Mouse (Mus musculus): ENCODE measurements around the gene Piwil4. TPM values are rescaled to one million over a fixed set of nuclear protein-coding genes. Genes with fewer than 3 reads are reported as not detected.

Piwil4 gene
- total RNA-seq (2021): under 1 TPM in 1 of 2 experiments, not detected in 1; 0.14 TPM
- long read RNA-seq, experiment 1: 0 reads
- long read RNA-seq, experiment 2: 0 reads

DNA sequence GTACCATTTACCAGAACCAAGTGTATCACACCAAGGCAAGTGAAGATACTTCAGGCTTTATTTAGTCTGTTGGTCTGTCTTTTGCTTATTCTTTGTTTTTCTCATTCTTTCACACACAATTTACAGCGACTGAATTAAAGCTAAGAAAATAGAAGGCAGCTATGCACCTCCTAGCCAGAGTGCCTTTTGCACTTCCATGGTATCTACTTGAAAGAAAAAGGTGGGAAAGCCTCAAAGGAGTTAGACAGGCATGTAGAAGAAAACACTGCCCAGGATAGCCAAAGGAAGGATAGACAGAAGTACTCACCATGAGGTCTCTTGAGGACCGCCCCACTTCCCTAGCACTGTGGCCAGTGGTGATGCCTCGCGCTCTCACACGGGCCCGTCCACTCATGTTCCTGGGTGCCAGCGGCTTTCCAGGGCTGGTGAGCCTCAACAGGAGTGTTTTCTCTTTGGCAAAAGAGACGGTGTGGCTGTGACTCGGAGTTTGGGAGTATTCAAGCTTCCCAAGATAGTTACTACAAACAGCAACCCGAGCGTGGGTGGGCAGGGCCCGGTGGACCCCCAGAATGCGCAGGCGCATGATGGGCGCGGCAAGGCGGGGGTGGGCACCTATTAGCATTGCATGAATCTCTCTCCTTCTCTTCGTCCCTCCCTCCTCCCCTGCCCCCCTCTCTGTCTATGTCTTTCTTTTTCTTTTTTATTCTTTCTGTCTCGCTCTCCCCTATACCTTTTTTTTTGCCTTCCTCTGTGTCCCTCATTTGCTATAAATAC is at the start of gene Piwil4:
Gene Piwil4, minus strand, starts transcription at position 583 of the 774 bp plus-strand sequence.
- DNase-seq (ENCODE audit: low spot score in 2 of 2): no peak

GRCm38 (mm10) chr9:14787356-14787755 is 46.8 kb upstream of the Piwil4 start:
- no peak for DNase-seq (ENCODE audit: low spot score in 2 of 2)

DNA sequence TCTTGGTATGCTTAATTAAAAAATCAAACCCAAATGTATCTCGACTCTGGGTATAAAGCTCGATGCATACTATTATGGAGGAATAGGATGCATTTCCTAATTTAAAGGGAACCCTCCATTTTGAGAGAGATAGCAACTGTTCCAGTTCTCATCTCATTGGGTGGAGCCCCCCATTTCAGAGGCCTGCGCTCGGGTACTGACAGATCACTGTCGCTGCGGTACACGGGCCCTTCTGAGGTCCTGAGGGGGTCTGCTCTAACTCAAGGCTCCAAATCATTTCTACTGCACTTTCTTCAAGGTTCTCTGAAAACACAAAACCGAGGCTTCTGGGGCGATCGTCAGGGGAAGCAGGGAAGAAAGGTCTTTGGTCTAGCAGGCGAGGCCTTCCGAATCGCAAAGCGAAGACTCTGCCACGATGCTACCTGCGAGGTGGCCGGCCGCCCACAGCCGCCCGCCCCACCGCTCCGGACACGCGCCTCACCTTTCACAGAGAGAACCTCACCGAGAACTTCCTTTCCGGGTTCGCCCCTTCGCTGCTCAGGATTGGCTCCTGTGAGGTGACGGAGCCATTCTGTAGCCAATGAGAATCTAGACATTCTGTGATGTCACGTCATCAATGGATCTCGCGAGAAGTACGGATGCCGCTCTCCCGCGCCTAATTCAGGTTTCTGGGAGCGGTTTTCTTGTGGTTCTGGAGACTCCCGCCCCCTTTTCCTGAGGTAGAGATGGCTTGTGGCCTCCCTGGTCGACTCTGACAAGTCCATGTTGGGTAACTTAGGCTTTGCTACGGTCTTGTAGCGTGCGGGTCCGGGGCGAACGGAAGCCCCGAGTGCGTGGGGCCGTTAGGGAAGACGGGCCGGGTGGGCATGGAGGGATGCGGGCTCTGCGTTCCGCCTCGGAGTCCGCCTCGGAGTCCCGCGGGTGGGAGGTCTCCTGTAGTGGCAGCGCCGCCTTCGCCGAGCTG is 43.8 kb upstream of the Piwil4 start, which contains the start of the genes Mre11a and Ankrd49:
Gene Mre11a, plus strand, starts transcription at position 616 of the 964 bp plus-strand sequence.
Gene Ankrd49, minus strand, starts transcription at position 818 of the 964 bp plus-strand sequence.
- DNase-seq (ENCODE audit: low spot score in 2 of 2): peak; percentile 94 to 96

DNA sequence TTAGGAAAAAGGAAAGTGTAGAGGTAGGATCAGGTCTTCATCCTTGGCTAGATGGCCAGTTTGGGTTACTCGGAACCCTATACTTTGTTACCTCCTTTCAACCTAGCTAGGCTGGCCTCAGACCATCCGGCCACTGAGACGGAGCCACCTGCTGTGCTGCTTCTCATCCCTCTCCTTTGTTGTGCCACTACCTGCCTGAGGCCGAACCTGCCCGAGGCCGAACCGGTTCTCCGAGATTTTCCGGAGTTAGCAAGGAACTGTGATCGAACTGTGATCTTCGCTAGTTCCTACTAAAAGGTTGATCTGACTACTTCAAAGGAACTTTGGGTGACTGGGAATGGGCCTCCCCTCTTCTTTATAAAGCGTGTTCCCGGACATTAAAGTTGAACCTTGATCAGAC is 37.8 kb upstream of the Piwil4 start:
- no peak for DNase-seq (ENCODE audit: low spot score in 2 of 2)

GRCm38 (mm10) chr9:14773813-14774212 is 33.3 kb upstream of the Piwil4 start:
- no peak for DNase-seq (ENCODE audit: low spot score in 2 of 2)

GRCm38 (mm10) chr9:14772074-14772473 is 31.5 kb upstream of the Piwil4 start:
- DNase-seq (ENCODE audit: low spot score in 2 of 2): no peak

DNA sequence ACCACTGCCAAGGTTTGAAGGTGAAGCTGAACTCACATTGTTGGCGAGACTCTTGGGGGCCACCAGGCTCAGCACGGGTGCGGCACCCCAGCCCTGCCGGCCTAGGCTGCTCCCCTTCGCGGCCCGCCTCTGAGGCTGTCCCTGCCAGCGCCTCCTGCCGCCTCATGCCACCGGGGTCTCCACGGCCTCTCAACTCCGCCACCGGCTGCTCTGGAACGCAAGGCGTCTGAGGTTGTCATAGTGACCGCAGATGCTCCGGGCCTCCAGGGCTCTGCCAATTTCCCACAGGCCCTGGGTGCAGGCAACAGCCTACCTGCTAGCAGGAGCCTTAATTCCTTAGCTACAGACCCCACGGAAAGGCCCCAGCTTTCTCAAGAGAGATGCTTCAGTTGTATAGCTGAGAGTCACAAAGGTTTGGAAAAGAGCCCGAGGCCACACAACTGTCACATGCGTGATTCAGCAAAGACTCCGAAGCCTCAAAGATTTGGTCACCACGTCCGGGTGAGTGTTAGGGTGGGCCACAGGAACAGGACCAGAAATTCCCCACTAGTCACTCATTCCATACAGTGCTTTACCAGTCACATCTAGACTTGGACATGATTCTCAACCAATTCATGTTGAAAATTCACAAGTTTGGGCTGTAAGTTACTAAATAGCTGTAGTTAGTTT is 30.4 kb upstream of the Piwil4 start, which contains the start of gene 1700012B09Rik:
Gene 1700012B09Rik, minus strand, starts transcription at position 228 of the 669 bp plus-strand sequence.
- DNase-seq (ENCODE audit: low spot score in 2 of 2): no peak

GRCm38 (mm10) chr9:14769811-14770210 is 29.3 kb upstream of the Piwil4 start:
- DNase-seq (ENCODE audit: low spot score in 2 of 2): no peak

- peak; percentile 41 to 63 for DNase-seq (ENCODE audit: low spot score in 2 of 2)
Measured at GRCm38 (mm10) chr9:14764765-14765164, 24.2 kb upstream of the Piwil4 start.

- DNase-seq (ENCODE audit: low spot score in 2 of 2): no peak
Measured at GRCm38 (mm10) chr9:14759261-14759660, 18.7 kb upstream of the Piwil4 start.

DNA sequence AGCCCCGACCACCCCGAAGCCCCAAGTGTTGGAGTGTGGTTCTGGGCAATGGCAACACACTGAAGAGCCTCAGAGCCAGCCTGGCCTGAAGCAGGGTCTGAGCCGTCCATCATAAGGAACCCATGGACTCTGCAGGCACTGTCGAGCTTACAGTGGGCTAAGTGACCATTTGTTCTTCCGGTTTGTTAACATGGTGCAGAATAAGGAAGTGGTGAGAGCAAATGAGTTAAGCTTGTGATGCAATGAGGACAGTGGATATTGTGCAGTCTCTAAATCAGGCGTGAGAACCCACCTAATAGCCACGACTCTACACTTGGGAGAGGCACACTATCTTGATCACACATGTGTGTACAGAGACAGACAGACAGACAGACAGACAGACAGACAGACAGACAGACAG is 18.1 kb upstream of the Piwil4 start:
- no peak for DNase-seq (ENCODE audit: low spot score in 2 of 2)

- DNase-seq (ENCODE audit: low spot score in 2 of 2): no peak
Measured at GRCm38 (mm10) chr9:14754469-14754868, 13.9 kb upstream of the Piwil4 start.

GRCm38 (mm10) chr9:14753947-14754346 is 13.4 kb upstream of the Piwil4 start:
- no peak for DNase-seq (ENCODE audit: low spot score in 2 of 2)

- DNase-seq (ENCODE audit: low spot score in 2 of 2): no peak
Measured at GRCm38 (mm10) chr9:14752001-14752522, 11.5 kb upstream of the Piwil4 start, which contains the start of gene Fut4. Fut4 (minus strand) TSS chr9:14752393.

DNA sequence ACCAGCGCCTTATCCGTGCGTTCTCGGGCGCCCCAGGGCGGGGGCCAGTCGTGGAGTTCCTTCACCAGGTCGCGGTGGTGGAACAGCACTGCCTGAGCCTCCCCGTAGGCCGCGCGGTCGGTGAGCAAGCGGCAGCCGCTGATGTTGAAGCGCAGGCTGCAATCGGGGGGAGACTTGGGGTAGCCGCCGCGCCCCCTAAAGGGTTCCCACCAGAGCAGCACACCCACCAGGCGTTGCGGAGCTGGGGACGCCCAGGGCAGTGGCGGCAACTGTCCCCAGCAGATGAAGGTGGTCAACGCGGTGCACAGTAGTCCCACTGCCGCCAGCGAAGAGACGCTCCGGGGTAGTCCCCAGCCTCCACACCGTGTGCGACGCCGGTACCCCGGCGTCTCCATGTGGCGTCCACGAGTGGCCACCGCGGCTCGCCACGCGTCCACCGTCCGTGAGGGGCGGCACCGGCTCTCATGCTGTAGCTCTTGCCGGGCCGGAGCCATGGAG is 11.0 kb upstream of the Piwil4 start:
- DNase-seq (ENCODE audit: low spot score in 2 of 2): no peak

DNA sequence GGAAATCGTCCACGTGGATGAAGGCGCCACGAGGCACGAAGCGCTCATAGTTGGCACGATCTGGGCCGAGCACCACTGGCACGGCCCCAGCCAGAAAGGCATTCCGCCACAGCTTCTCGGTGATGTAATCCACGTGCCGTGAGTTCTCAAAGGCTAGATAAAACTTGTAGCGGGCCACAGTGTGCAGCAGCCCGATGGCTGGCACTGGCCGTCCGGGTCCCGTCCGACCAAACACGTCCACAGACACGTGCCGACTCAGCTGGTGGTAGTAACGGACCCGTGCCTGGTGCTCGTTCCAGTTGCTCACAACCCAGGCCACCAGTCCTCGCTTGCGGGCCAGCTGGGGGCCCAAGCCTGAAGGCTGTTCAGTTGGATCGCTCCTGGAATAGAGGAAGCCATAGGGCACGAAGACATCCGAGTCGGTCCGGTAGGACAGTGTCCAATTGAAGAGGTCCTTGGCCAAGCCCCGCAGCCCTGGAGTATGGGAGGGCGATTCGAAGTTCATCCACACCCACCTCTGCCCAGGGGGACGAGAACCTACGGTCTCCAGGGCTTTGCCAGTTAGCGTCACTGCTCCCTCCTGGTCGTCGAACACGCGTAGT is 10.5 kb upstream of the Piwil4 start:
- DNase-seq (ENCODE audit: low spot score in 2 of 2): no peak

DNA sequence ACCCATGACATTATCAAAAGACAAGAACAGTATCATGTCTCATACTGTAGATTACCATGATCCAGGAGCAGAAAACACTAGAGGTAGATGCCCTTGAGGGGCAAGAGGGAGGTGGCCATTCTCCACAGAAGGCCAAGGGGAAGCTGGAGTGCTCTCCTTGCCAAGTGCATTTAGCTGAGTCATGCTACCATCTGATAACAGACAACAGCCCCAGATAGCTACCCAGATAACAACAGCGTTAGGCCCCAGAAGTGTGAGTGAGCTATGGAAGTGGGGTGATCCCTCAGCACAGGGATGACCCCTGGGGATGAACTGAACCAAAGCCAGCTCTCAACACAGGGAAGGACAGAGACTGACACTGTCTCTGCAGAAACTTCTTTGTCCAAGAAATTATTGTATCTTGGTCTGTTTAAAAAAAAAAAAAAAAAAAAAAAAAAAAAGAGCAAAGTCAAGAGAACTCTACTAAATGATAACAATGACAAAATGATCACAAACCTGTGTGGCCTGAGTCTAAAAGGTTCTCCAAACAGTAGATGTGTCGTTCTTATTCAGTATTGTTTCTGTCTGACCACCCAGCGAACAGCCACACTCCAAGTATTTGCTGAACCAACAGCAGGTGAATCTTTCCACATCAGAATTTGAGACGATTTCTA is 909 bp downstream of the Piwil4 start:
- DNase-seq (ENCODE audit: low spot score in 2 of 2): no peak

- DNase-seq (ENCODE audit: low spot score in 2 of 2): no peak
Measured at GRCm38 (mm10) chr9:14730941-14731541, 9.5 kb downstream of the Piwil4 start.

DNA sequence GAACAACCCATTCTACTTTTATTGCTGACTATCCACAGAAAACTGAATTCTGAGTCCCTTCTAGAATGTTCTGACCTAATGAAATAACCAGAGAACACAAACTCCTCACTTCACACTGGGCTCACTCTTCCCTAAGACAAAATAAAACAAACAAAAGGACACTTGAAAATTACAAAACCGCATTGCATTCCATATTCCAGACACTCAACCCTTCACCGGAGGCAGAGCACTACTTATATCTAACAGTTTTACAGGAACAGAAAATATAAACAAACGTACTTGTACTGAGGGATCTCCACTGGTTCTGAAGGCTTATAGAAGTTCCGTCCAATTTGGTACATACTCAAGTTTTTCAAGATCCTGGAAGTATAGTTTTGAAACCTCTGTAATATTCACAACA is 12.2 kb downstream of the Piwil4 start:
- DNase-seq (ENCODE audit: low spot score in 2 of 2): no peak
